Mouse (Mus musculus): ENCODE measurements around the gene Polr2c. TPM values are rescaled to one million over a fixed set of nuclear protein-coding genes. Genes with fewer than 3 reads are reported as not detected.
"Not testable (repeated sequence)": the region's sequence is repeated elsewhere in the genome, so short reads cannot be mapped to it uniquely, and the experiment has no call there.

Gene Polr2c
- polyA plus RNA-seq, 1 experiment from 2014 or later, result 111 TPM

GRCm38 (mm10) chr8:94836456-94837240, 20.6 kb upstream of the Polr2c start:
- peak overlapping the region; percentile 84 for H3K4me2 ChIP-seq (replicated peaks)
- peaks cover 18% of the 10 kb centered on the region for H3K4me1 ChIP-seq (replicated peaks; ENCODE audit: control insufficient read depth, insufficient read depth, low read length)
- peak overlapping the region; percentile 92; the same call in 1 of the 2 replicates for H3K9ac ChIP-seq
- H3K9me3 ChIP-seq (ENCODE audit: control insufficient read depth, low read length), result no peaks in the 10 kb centered on the region
- 71% methylated on average over 11 of the region's 11 CpGs for WGBS
- DNase-seq (ENCODE audit: low spot score), result no peak
- ATAC-seq (ENCODE audit: low FRiP score), result no peak
- no peaks in the 10 kb centered on the region for H3K27me3 ChIP-seq (ENCODE audit: control insufficient read depth, insufficient read depth, low read length)
- H3K4me3 ChIP-seq (replicated peaks; ENCODE audit: low read length), result peak overlapping the region; percentile 99
- H3K36me3 ChIP-seq (replicated peaks; ENCODE audit: control insufficient read depth, insufficient read depth), result peaks cover 3% of the 10 kb centered on the region
- no peak overlapping the region for H3K27ac ChIP-seq

- H3K4me2 ChIP-seq (replicated peaks), result peak within 1 kb of the TSS; percentile 84
- DNase-seq (ENCODE audit: low spot score) (peak; percentile 97), ATAC-seq (ENCODE audit: low FRiP score) (peak; percentile 99)
- H3K36me3 ChIP-seq (replicated peaks; ENCODE audit: control insufficient read depth, insufficient read depth), result 0 out of 2 replicates have a peak, but pooled peaks cover 2% of the 10 kb centered on the region
- H3K9me3 ChIP-seq (ENCODE audit: control insufficient read depth, low read length), result no peaks in the 10 kb centered on the region
- peak within 1 kb of the TSS; percentile 93 for H3K27ac ChIP-seq
- peak within 1 kb of the TSS; percentile 99 for H3K4me3 ChIP-seq (replicated peaks; ENCODE audit: low read length)
- WGBS, result under 1% methylated on average over 81 of the region's 82 CpGs
- H3K4me1 ChIP-seq (replicated peaks; ENCODE audit: control insufficient read depth, insufficient read depth, low read length), result peaks cover 18% of the 10 kb centered on the region
- peak within 1 kb of the TSS; percentile 92 for H3K9ac ChIP-seq
- H3K27me3 ChIP-seq (ENCODE audit: control insufficient read depth, insufficient read depth, low read length), result no peaks in the 10 kb centered on the region
Observed at GRCm38 (mm10) chr8:94837662-94838574, 19.3 kb upstream of the Polr2c start, which contains the start of the genes Coq9 and Ciapin1. Gene Coq9, plus strand, starts transcription at chr8:94838321. Gene Ciapin1, minus strand, starts transcription at chr8:94838358.

DNA sequence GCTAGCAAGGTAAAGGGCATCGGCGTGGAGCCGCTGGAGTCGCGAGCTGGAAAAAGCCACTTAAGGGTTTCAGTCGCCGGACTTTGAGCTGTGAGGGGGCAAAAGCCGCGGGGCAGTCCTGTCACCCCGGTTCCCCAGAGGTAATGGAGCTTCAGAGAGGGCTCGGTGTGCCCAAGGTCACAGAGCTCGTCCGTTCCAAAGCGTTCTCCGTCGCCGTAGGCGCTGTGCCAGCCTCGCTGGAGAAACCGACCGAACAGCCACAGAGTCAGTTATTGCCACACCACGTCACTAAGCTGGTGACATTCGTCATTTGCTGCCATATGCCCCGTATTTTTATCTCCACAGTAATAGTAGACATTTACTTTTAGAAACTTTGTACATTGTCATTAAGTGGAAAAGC, 18.6 kb upstream of the Polr2c start:
- Histone ChIP-seq H3K9ac (peak overlapping the region; percentile 92), H3K4me2 (replicated peaks) (peak overlapping the region; percentile 84), H3K36me3 (replicated peaks; ENCODE audit: control insufficient read depth, insufficient read depth) (0 out of 2 replicates have a peak, but pooled peaks cover 8% of the 10 kb centered on the region), H3K27me3 (ENCODE audit: control insufficient read depth, insufficient read depth, low read length) (no peaks in the 10 kb centered on the region), H3K4me3 (replicated peaks; ENCODE audit: low read length) (peak overlapping the region; percentile 99), H3K27ac (peak overlapping the region; percentile 93), H3K4me1 (replicated peaks; ENCODE audit: control insufficient read depth, insufficient read depth, low read length) (peaks cover 18% of the 10 kb centered on the region), H3K9me3 (ENCODE audit: control insufficient read depth, low read length) (no peaks in the 10 kb centered on the region)
- ATAC-seq (ENCODE audit: low FRiP score) (peak; percentile 48), DNase-seq (ENCODE audit: low spot score) (peak; percentile 61)
- under 1% methylated on average over 24 of the region's 24 CpGs for WGBS

GRCm38 (mm10) chr8:94841183-94841582, 16.1 kb upstream of the Polr2c start:
- Histone ChIP-seq H3K4me1 (replicated peaks; ENCODE audit: control insufficient read depth, insufficient read depth, low read length) (peaks cover 18% of the 10 kb centered on the region), H3K9me3 (ENCODE audit: control insufficient read depth, low read length) (no peaks in the 10 kb centered on the region), H3K4me2 (replicated peaks) (no peak overlapping the region), H3K27me3 (ENCODE audit: control insufficient read depth, insufficient read depth, low read length) (no peaks in the 10 kb centered on the region), H3K9ac (no peak overlapping the region), H3K27ac (no peak overlapping the region), H3K4me3 (replicated peaks; ENCODE audit: low read length) (no peak overlapping the region), H3K36me3 (replicated peaks; ENCODE audit: control insufficient read depth, insufficient read depth) (peaks cover 30% of the 10 kb centered on the region)
- no peak for DNase-seq (ENCODE audit: low spot score)
- 57% methylated on average over 2 of the region's 2 CpGs for WGBS
- no peak for ATAC-seq (ENCODE audit: low FRiP score)

DNA sequence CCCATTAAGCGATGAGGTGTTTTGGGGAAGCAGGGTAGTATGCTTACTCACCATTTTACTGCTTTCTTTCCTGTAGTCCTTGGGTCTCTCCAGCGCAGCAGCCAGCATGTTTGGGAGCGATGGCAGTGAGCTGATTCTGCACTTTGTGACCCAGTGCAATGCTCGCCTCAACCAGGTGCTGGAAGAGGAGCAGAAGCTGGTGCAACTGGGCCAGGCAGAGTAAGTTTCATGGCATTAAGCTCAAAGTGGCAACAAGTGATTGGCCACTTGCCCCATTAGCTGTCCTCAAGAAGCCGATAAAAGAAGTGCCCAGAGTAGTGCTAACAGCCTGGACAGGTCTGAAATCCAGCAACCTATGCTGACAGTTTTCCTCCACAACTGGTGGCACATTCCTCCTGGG, 7.2 kb upstream of the Polr2c start:
- no peaks in the 10 kb centered on the region for H3K4me1 ChIP-seq (replicated peaks; ENCODE audit: control insufficient read depth, insufficient read depth, low read length)

GRCm38 (mm10) chr8:94854761-94855160, 2.5 kb upstream of the Polr2c start:
- not testable (repeated sequence) for H3K27ac ChIP-seq; H3K4me2 ChIP-seq (replicated peaks); ATAC-seq (ENCODE audit: low FRiP score); DNase-seq (ENCODE audit: low spot score); H3K9ac ChIP-seq; H3K9me3 ChIP-seq (ENCODE audit: control insufficient read depth, low read length); H3K27me3 ChIP-seq (ENCODE audit: control insufficient read depth, insufficient read depth, low read length); H3K4me3 ChIP-seq (replicated peaks; ENCODE audit: low read length)
- WGBS, result 90% methylated on average over 11 of the region's 11 CpGs
- Histone ChIP-seq H3K36me3 (replicated peaks; ENCODE audit: control insufficient read depth, insufficient read depth) (peaks cover 54% of the 10 kb centered on the region), H3K4me1 (replicated peaks; ENCODE audit: control insufficient read depth, insufficient read depth, low read length) (peaks cover 14% of the 10 kb centered on the region)

More for the DNA sequence above, 7.2 kb upstream of the Polr2c start:
- DNase-seq (ENCODE audit: low spot score) (no peak), ATAC-seq (ENCODE audit: low FRiP score) (no peak)
- H3K27ac ChIP-seq, result no peak overlapping the region
- 93% methylated on average over 5 of the region's 5 CpGs for WGBS
- H3K36me3 ChIP-seq (replicated peaks; ENCODE audit: control insufficient read depth, insufficient read depth), result peaks cover 94% of the 10 kb centered on the region
- H3K9ac ChIP-seq, result no peak overlapping the region
- H3K27me3 ChIP-seq (ENCODE audit: control insufficient read depth, insufficient read depth, low read length), result no peaks in the 10 kb centered on the region
- no peak overlapping the region for H3K4me2 ChIP-seq (replicated peaks)
- no peak overlapping the region for H3K4me3 ChIP-seq (replicated peaks; ENCODE audit: low read length)
- no peaks in the 10 kb centered on the region for H3K9me3 ChIP-seq (ENCODE audit: control insufficient read depth, low read length)

DNA sequence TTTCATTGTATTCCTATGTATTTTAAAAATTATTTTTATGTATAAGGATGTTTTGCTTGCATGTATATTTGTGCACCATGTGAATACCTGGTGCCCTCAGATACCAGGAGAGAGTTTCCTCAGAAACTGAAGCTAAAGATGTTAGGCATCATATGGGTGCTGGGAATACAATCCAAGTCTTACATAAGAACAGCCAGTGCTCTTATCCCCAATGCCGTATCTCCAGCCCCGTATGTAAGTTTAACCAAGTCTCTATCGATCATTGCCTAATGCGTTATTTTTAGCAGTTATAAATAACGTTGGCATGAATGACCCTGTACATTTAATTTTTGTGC, 272 bp upstream of the Polr2c start:
- ATAC-seq (ENCODE audit: low FRiP score), result no peak
- H3K4me2 ChIP-seq (replicated peaks), result peak overlapping the region; percentile 3; the same call in 1 of the 2 replicates
- DNase-seq (ENCODE audit: low spot score), result no peak
- no peaks in the 10 kb centered on the region for H3K27me3 ChIP-seq (ENCODE audit: control insufficient read depth, insufficient read depth, low read length)
- H3K9me3 ChIP-seq (ENCODE audit: control insufficient read depth, low read length), result no peaks in the 10 kb centered on the region
- 33% methylated on average over 5 of the region's 5 CpGs for WGBS
- peaks cover 14% of the 10 kb centered on the region for H3K4me1 ChIP-seq (replicated peaks; ENCODE audit: control insufficient read depth, insufficient read depth, low read length)
- no peak overlapping the region for H3K27ac ChIP-seq
- peaks cover 52% of the 10 kb centered on the region for H3K36me3 ChIP-seq (replicated peaks; ENCODE audit: control insufficient read depth, insufficient read depth)
- H3K9ac ChIP-seq, result peak overlapping the region; percentile 87; the same call in 1 of the 2 replicates
- no peak overlapping the region for H3K4me3 ChIP-seq (replicated peaks; ENCODE audit: low read length)

GRCm38 (mm10) chr8:94861352-94861910, 4.2 kb downstream of the Polr2c start:
- Histone ChIP-seq H3K27ac (no peak overlapping the region), H3K36me3 (replicated peaks; ENCODE audit: control insufficient read depth, insufficient read depth) (peaks cover 64% of the 10 kb centered on the region), H3K9ac (no peak overlapping the region), H3K4me1 (replicated peaks; ENCODE audit: control insufficient read depth, insufficient read depth, low read length) (peaks cover 14% of the 10 kb centered on the region), H3K4me3 (replicated peaks; ENCODE audit: low read length) (no peak overlapping the region), H3K9me3 (ENCODE audit: control insufficient read depth, low read length) (no peaks in the 10 kb centered on the region), H3K4me2 (replicated peaks) (no peak overlapping the region), H3K27me3 (ENCODE audit: control insufficient read depth, insufficient read depth, low read length) (no peaks in the 10 kb centered on the region)
- ATAC-seq (ENCODE audit: low FRiP score), result no peak
- peak; percentile 61 for DNase-seq (ENCODE audit: low spot score)
- WGBS, result 78% methylated on average over 8 of the region's 8 CpGs

Measured in hindbrain, embryonic 14.5 days (tissue).